Comparison of ENCODE assay signal across 19 mouse cellular contexts in genomic region chr1:77244642-77245041, GRCm38 (mm10).
"Had no signal": no experiment of that assay in that cellular context is flagged by ENCODE, and none has a peak within 500 bp of the region (broad histone marks: within the 10 kb centered on the region; RNA-seq: fewer than 3 reads in every experiment).

No protein-coding gene starts in this region.

- H3K9ac ChIP-seq: lung, embryonic 14.5 days; midbrain, embryonic 12.5 days; neural tube, embryonic 13.5 days; neural tube, embryonic 15.5 days had no signal

- H3K4me2 ChIP-seq: lung, embryonic 14.5 days; midbrain, embryonic 12.5 days; neural tube, embryonic 13.5 days; neural tube, embryonic 15.5 days had no signal

- H3K36me3 ChIP-seq: midbrain, embryonic 10.5 days; midbrain, embryonic 12.5 days; neural tube, embryonic 13.5 days; neural tube, embryonic 15.5 days had no signal

- H3K27me3 ChIP-seq: midbrain, embryonic 12.5 days; neural tube, embryonic 13.5 days; neural tube, embryonic 15.5 days had no signal

- H3K4me1 ChIP-seq: midbrain, embryonic 10.5 days; midbrain, embryonic 12.5 days; neural tube, embryonic 13.5 days; neural tube, embryonic 15.5 days had no signal

- DNase-seq: lung, adult 18-20 months; lung, embryonic 14.5 days; lung, postnatal 10 days; lung, postnatal 4 days; midbrain, embryonic 14.5 days; retina, postnatal 1 day; right cerebral cortex, adult 18-20 months; right cerebral cortex, postnatal 25 days; right cerebral cortex, postnatal 4 days; spleen, adult 18-20 months; thymus, adult 2 months; thymus, postnatal 25 days; thymus, postnatal 4 days had no signal

- H3K9me3 ChIP-seq: midbrain, embryonic 10.5 days; midbrain, embryonic 12.5 days; neural tube, embryonic 13.5 days; neural tube, embryonic 15.5 days had no signal

- ATAC-seq: midbrain, embryonic 16.5 days had no signal

- H3K4me3 ChIP-seq: midbrain, embryonic 10.5 days; midbrain, embryonic 12.5 days; myocyte; neural tube, embryonic 13.5 days; neural tube, embryonic 15.5 days had no signal

- H3K27ac ChIP-seq: midbrain, embryonic 10.5 days; midbrain, embryonic 12.5 days; neural tube, embryonic 13.5 days; neural tube, embryonic 15.5 days had no signal
